Mouse (Mus musculus) cortical plate, adult 2 months (tissue): ENCODE measurements at regions not wholly inside any gene's neighbourhood (a gene's known extent, or its start where the extent isn't known, plus 50 kb on each side); places are given as distances from the start of the nearest gene placed in this dataset.

Source experiments
- H3K27ac ChIP-seq: fragments of 200-500 bp; 2 replicates; pipeline ENCODE4 v1.5.1; 2012; ENCODE audit warnings: low read length, control low read depth, inconsistent platforms; ENCODE audit not compliant: insufficient read depth
- H3K4me1 ChIP-seq: fragments of 200-500 bp; 2 replicates; pipeline ENCODE4 v1.6.1; 2011; ENCODE audit warnings: low read length; ENCODE audit not compliant: control insufficient read depth, insufficient read depth
- H3K4me3 ChIP-seq: fragments of 200-500 bp; 2 replicates; pipeline ENCODE4 v1.5.1; 2011; ENCODE audit warnings: mild to moderate bottlenecking, low read length, control low read depth; ENCODE audit not compliant: insufficient read depth
- CTCF ChIP-seq: fragments of 200-500 bp; IDR thresholded peaks from 2 replicates; pipeline ENCODE4 v1.5.1; 2011; ENCODE audit warnings: mild to moderate bottlenecking, control low read depth, low read length; ENCODE audit not compliant: insufficient read depth; ENCODE audit errors: extremely low read depth
- POLR2A ChIP-seq: fragments of 200-500 bp; IDR thresholded peaks from 2 replicates; pipeline ENCODE4 v1.6.1; 2011; ENCODE audit warnings: mild to moderate bottlenecking, low read length, control low read depth; ENCODE audit not compliant: insufficient read depth; ENCODE audit errors: extremely low read depth

GRCm38 (mm10) chr6:94400471-94401051 lies 99.6 kb upstream of the Slc25a26 start:
- H3K4me1 ChIP-seq: no peaks in the 10 kb centered on the region
- 0 out of 2 replicates have a peak overlapping the region, but pooled peaks have one; percentile 2 for H3K4me3 ChIP-seq
- TF ChIP-seq POLR2A (no peak), CTCF (peak; percentile 61)
- no peak overlapping the region for H3K27ac ChIP-seq

- Histone ChIP-seq H3K27ac (no peak overlapping the region), H3K4me1 (no peaks in the 10 kb centered on the region), H3K4me3 (no peak overlapping the region)
- TF ChIP-seq POLR2A: no peak
- TF ChIP-seq CTCF: no peak
Measured at GRCm38 (mm10) chr6:94391134-94391533, 107.4 kb upstream of the Magi1 start.

DNA sequence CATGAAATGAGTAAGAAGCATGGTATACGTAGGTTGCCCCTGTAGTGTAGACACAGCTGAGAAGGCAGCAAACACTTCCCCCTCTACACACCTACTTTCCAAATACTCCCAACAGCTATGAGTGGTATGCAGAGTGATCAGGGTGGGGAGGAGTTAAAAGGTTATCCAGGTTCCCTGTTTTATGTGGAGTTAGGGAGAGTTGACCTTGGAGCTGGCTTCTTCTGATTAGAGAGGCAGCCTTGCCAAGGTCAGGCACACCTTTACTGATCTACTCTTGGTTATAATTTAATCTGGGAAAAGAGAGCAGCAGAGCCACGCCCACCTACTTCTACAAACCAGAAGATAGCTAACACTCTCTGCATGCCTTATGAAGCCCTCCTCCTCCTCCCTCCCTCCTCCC lies 106.7 kb upstream of the Magi1 start:
- no peak for TF ChIP-seq POLR2A
- no peak for TF ChIP-seq CTCF
- no peaks in the 10 kb centered on the region for H3K4me1 ChIP-seq
- H3K27ac ChIP-seq: no peak overlapping the region
- no peak overlapping the region for H3K4me3 ChIP-seq

- TF ChIP-seq POLR2A (no peak), CTCF (no peak)
- H3K27ac ChIP-seq: no peak overlapping the region
- H3K4me1 ChIP-seq: no peaks in the 10 kb centered on the region
- H3K4me3 ChIP-seq: no peak overlapping the region
Measured at GRCm38 (mm10) chr6:94389716-94390115, 106.0 kb upstream of the Magi1 start.

GRCm38 (mm10) chr6:94387648-94388047 lies 103.9 kb upstream of the Magi1 start:
- Histone ChIP-seq H3K4me3 (no peak overlapping the region), H3K4me1 (no peaks in the 10 kb centered on the region), H3K27ac (no peak overlapping the region)
- TF ChIP-seq CTCF (no peak), POLR2A (no peak)

DNA sequence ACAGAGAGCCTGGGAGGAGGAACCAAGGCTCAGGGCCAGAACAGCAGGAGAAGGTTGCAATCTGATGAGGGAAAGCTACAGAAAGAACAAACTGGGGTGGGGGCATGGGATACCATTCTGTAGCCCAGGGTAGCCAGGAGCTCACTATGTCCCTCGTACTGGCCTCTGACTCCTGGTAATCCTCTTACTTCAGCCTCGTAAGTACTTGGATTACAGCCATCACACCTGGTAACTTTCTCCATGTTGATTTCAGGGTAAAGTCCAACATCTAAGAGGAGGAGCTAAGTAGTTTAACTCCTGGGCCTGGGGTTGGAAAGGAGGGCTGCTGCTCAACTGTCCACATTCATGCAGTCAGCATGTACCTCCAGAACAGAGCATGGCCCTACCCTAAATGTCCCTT lies 101.8 kb upstream of the Magi1 start:
- Histone ChIP-seq H3K4me1 (no peaks in the 10 kb centered on the region), H3K4me3 (no peak overlapping the region), H3K27ac (no peak overlapping the region)
- TF ChIP-seq CTCF: no peak
- TF ChIP-seq POLR2A: no peak

DNA sequence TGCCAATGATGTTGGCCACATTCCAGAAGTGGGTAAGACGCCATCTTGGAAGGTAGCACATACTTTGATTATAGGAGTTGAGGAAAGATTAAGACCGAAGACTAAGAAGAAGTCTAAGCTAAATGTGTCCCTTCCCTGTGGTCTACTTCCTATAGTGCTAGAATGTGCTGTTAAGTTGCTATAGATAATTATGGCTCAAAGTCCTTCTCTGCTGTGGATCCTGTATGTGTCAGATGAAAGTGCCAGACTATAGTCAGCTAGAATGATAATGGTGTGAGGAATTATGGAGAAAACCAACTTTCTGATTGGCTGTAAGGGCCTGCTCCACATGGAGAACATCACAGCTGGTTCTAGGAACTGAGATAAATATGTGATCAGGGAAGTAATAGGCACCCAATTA lies 86.3 kb upstream of the Magi1 start:
- Histone ChIP-seq H3K4me1 (no peaks in the 10 kb centered on the region), H3K4me3 (no peak overlapping the region), H3K27ac (no peak overlapping the region)
- no peak for TF ChIP-seq POLR2A
- no peak for TF ChIP-seq CTCF

GRCm38 (mm10) chr6:94363951-94364350 lies 80.2 kb upstream of the Magi1 start:
- H3K27ac ChIP-seq: no peak overlapping the region
- no peaks in the 10 kb centered on the region for H3K4me1 ChIP-seq
- no peak overlapping the region for H3K4me3 ChIP-seq
- TF ChIP-seq CTCF (peak; percentile 23; the same call in 1 of the 2 replicates), POLR2A (no peak)

DNA sequence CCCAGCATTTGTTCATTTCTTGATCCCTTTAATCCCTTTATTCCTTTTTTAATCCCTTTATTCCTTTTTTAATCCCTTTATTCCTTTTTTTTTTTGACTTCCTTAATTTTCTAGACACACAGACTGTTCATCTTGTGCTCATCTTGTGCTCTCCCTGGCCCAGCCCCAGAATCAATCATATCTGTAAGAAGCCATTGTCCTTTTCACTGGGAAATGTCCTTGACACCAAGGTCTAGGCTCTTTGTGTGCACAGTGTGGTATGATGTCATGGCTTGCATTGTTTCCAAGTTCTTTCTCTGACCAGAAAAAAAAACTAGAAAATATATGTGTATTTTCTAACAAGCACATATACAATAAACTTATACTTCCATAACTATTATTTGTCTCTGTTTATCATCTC lies 78.9 kb upstream of the Magi1 start:
- TF ChIP-seq CTCF (no peak), POLR2A (no peak)
- Histone ChIP-seq H3K27ac (no peak overlapping the region), H3K4me3 (no peak overlapping the region), H3K4me1 (no peaks in the 10 kb centered on the region)

DNA sequence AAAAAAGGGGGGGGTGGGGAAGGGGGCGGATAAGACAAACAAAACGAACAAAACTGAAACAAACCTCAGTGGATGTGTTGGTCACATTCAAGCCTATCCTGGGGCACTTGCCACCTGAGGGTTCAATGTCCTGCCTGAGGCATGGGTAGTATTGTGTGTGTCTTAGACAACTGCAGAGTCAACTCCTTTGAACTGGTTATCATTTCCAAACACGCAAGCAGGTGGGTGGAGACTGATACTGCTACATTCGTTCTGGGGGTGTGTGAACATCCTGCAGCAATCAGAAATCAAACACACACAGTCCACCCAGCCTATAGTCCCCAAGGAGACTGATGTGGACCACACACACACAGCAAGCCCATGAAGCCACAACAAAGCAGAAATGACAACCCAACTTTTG lies 73.9 kb upstream of the Magi1 start:
- H3K27ac ChIP-seq: no peak overlapping the region
- no peaks in the 10 kb centered on the region for H3K4me1 ChIP-seq
- H3K4me3 ChIP-seq: no peak overlapping the region
- TF ChIP-seq POLR2A: no peak
- TF ChIP-seq CTCF: no peak

- no peak for TF ChIP-seq CTCF
- no peak for TF ChIP-seq POLR2A
- Histone ChIP-seq H3K4me3 (no peak overlapping the region), H3K4me1 (no peaks in the 10 kb centered on the region), H3K27ac (no peak overlapping the region)
Measured at GRCm38 (mm10) chr6:94354451-94355095, 70.9 kb upstream of the Magi1 start.
